Mouse (Mus musculus): ENCODE measurements around the gene Lrrc7.
A peak's percentile ranks its signal among the peaks of the same experiment; 100 is the strongest.

The Lrrc7 gene

GRCm38 (mm10) chr3:158068613-158069263, 493.3 kb downstream of the Lrrc7 start:
- no peak for DNase-seq (ENCODE audit: low spot score in 2 of 2)

- no peak for DNase-seq (ENCODE audit: low spot score in 2 of 2)
These were observed 494.1 kb downstream of the Lrrc7 start for GRCm38 (mm10) chr3:158067916-158068315.

- DNase-seq (ENCODE audit: low spot score in 2 of 2) = no peak
These were observed 496.8 kb downstream of the Lrrc7 start for GRCm38 (mm10) chr3:158065256-158065655.

GRCm38 (mm10) chr3:158061811-158062523, 500.1 kb downstream of the Lrrc7 start:
- DNase-seq (ENCODE audit: low spot score in 2 of 2) = no peak

GRCm38 (mm10) chr3:158060621-158061291, 501.3 kb downstream of the Lrrc7 start:
- no peak for DNase-seq (ENCODE audit: low spot score in 2 of 2)

GRCm38 (mm10) chr3:158049508-158049907, 512.5 kb downstream of the Lrrc7 start:
- no peak for DNase-seq (ENCODE audit: low spot score in 2 of 2)

GRCm38 (mm10) chr3:158040755-158041154, 521.3 kb downstream of the Lrrc7 start:
- DNase-seq (ENCODE audit: low spot score in 2 of 2) = no peak

- no peak for DNase-seq (ENCODE audit: low spot score in 2 of 2)
These were observed 523.9 kb downstream of the Lrrc7 start for GRCm38 (mm10) chr3:158038106-158038505.

- peak; percentile 93 to 95 for DNase-seq (ENCODE audit: low spot score in 2 of 2)
These were observed 525.6 kb downstream of the Lrrc7 start, which contains the start of the genes Srsf11 and Lrrc40 for GRCm38 (mm10) chr3:158036329-158036988. TSS of gene Srsf11 (minus strand) at chr3:158036639. TSS of gene Lrrc40 (plus strand) at chr3:158036662.

- DNase-seq (ENCODE audit: low spot score in 2 of 2) = no peak
These were observed 526.2 kb downstream of the Lrrc7 start for GRCm38 (mm10) chr3:158035866-158036265.
